ENCODE assay signal across 8 mouse cellular contexts in the genomic region with DNA sequence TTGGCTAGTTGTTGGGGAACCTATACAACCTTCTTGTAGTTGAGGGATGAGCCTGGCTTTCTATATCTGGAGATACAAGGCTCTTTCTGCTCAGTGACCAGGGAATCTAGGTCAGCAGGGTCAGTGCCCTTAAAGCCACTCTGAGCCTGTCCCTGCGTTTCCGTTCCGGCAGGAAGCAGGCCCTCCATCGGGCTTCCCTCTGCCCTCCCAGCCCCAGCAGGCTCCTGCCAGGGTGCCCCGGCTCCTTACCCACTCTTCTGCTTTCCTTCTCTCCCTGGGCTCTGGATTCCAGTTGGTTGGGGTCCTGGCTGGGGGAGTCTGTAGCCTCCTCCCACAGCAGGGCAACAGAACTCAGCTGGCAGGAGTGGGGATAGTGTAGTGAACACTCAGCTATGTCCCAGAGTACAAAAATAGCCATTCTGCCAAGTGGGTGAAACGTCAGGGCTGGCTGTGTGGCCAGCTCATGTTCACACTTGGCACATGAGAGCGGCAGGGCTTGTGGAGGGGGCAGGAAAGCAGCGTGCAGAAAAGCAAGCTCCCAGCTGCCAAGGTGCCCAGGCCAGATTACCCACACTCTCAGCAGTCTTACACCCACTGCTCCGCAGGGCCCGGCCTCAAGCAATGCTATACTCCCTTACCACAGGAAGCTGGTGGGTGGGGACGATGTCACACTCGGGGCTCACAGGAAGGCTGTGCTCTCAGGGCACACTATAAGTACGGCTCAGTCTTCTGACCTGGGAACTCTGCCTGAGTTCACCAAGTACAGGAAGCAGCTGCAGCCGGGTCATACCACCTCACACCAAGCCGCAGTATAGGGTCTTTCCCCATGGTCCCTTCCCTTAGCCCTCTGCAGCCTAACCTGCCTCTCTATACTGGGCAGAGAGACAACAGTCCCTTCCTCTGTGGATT. TPM values are rescaled to one million over a fixed set of nuclear protein-coding genes. Genes with fewer than 3 reads are reported as not detected.
DNase-seq lines count a peak whose midpoint lies in the region; ATAC-seq and TF ChIP-seq lines count a peak whose summit lies in the region.

No protein-coding gene starts in this region.

- WGBS in limb, embryonic 11.5 days: 69% methylated on average over 15 of the region's 15 CpGs
- 80% methylated on average over 15 of the region's 15 CpGs for WGBS in midbrain, embryonic 14.5 days

- no peaks in the 10 kb centered on the region for H3K9me3 ChIP-seq in limb, embryonic 11.5 days (ENCODE audit: control insufficient read depth, low read length)
- H3K9me3 ChIP-seq in midbrain, embryonic 14.5 days (ENCODE audit: control insufficient read depth, low read length): no peaks in the 10 kb centered on the region

- no peak for ATAC-seq in limb, embryonic 11.5 days (ENCODE audit: insufficient number of reproducible peaks, low FRiP score, low TSS enrichment, low read depth)
- ATAC-seq in midbrain, embryonic 14.5 days (ENCODE audit: low FRiP score, low TSS enrichment): no peak

- no peak overlapping the region for H3K4me3 ChIP-seq in testis, adult 2 months (ENCODE audit: control insufficient read depth, low read depth, low read length)
- no peak overlapping the region for H3K4me3 ChIP-seq in limb, embryonic 11.5 days (ENCODE audit: low read depth, low read length)
- H3K4me3 ChIP-seq in midbrain, embryonic 14.5 days (replicated peaks; ENCODE audit: low read depth, low read length): no peak overlapping the region

- TF ChIP-seq POLR2A in testis, adult 2 months (IDR thresholded peaks at IDR 0.05; ENCODE audit: control insufficient read depth, low read depth, low read length): no peak

- peak overlapping the region; percentile 7 for H3K27ac ChIP-seq in testis, adult 2 months (ENCODE audit: control insufficient read depth, insufficient read depth, low read depth, low read length)
- H3K27ac ChIP-seq in limb, embryonic 11.5 days (replicated peaks; ENCODE audit: low read depth, low read length): 0 out of 2 replicates have a peak overlapping the region, but pooled peaks have one; percentile 33
- no peak overlapping the region for H3K27ac ChIP-seq in midbrain, embryonic 14.5 days (replicated peaks; ENCODE audit: low read depth, low read length)

- H3K4me2 ChIP-seq in limb, embryonic 11.5 days (ENCODE audit: low read depth, severe bottlenecking): no peak overlapping the region; the same call in 1 of the 2 replicates
- no peak overlapping the region for H3K4me2 ChIP-seq in midbrain, embryonic 14.5 days (ENCODE audit: low read length)

- no peaks in the 10 kb centered on the region for H3K27me3 ChIP-seq in testis, adult 2 months (ENCODE audit: control insufficient read depth, insufficient read depth, low read length)
- H3K27me3 ChIP-seq in limb, embryonic 11.5 days (ENCODE audit: control insufficient read depth, insufficient read depth, low read length): no peaks in the 10 kb centered on the region
- no peaks in the 10 kb centered on the region for H3K27me3 ChIP-seq in midbrain, embryonic 14.5 days (ENCODE audit: control insufficient read depth, insufficient read depth, low read length)

- no peaks in the 10 kb centered on the region; the same call in 1 of the 2 replicates for H3K4me1 ChIP-seq in testis, adult 2 months (ENCODE audit: control insufficient read depth, insufficient read depth, low read length)
- no peaks in the 10 kb centered on the region for H3K4me1 ChIP-seq in limb, embryonic 11.5 days (ENCODE audit: control insufficient read depth, insufficient read depth, low read length)
- H3K4me1 ChIP-seq in midbrain, embryonic 14.5 days (ENCODE audit: control insufficient read depth, insufficient read depth, low read length): no peaks in the 10 kb centered on the region

- H3K36me3 ChIP-seq in testis, adult 2 months (ENCODE audit: control insufficient read depth, insufficient read depth, low read length): no peaks in the 10 kb centered on the region
- no peaks in the 10 kb centered on the region for H3K36me3 ChIP-seq in limb, embryonic 11.5 days (ENCODE audit: control insufficient read depth, insufficient read depth, low read length)
- no peaks in the 10 kb centered on the region for H3K36me3 ChIP-seq in midbrain, embryonic 14.5 days (ENCODE audit: control insufficient read depth, insufficient read depth, low read length)

- no peak overlapping the region for H3K9ac ChIP-seq in limb, embryonic 11.5 days (ENCODE audit: low read length)
- no peak overlapping the region for H3K9ac ChIP-seq in midbrain, embryonic 14.5 days (replicated peaks; ENCODE audit: low read length)

- no peak for TF ChIP-seq CTCF in testis, adult 2 months (IDR thresholded peaks at IDR 0.05; ENCODE audit: control insufficient read depth, insufficient read depth, insufficient replicate concordance, low read depth, low read length)

- no peak for DNase-seq in testis, postnatal 10 days (ENCODE audit: low spot score)
- DNase-seq in embryo, embryonic 11 days: peak; percentile 14
- DNase-seq in heart, adult 8-10 months (ENCODE audit: low spot score): peak; percentile 81
- DNase-seq in kidney, adult 8-10 months: peak; percentile 85 to 91
- no peak for DNase-seq in limb, embryonic 11.5 days (ENCODE audit: low spot score)
- peak; percentile 16 for DNase-seq in midbrain, embryonic 14.5 days
- peak; percentile 79 to 87 for DNase-seq in spleen, postnatal 4 days (ENCODE audit: low spot score in 2 of 2)

RNA-seq across cellular contexts. Expression of a gene that starts 53.4 kb away (rescaled TPM):
- polyA plus RNA-seq in testis, adult 2 months (2012; rRNA removed): 20.3 and 20.4 TPM in 2 replicates
- 10 to 100 TPM; 43.6 to 62.3 (median 52.9) TPM for total RNA-seq in heart, adult 8-10 months (2022)
- 12.0 and 14.4 TPM in 2 replicates for polyA plus RNA-seq in limb, embryonic 11.5 days (2014; fragmentation: Nextera tagmentation; extraction: Ambion mirVana)
- 33.4 and 37.2 TPM in 2 replicates for polyA plus RNA-seq in midbrain, embryonic 14.5 days (2014; fragmentation: Nextera tagmentation; extraction: Ambion mirVana)

RNA-seq across cellular contexts. Expression of a gene that starts 54.5 kb away (rescaled TPM):
- polyA plus RNA-seq in testis, adult 2 months (2012; rRNA removed): 1,109 and 1,110 TPM in 2 replicates
- 100 to 1,000 TPM; 206 to 254 (median 219) TPM for total RNA-seq in heart, adult 8-10 months (2022)
- polyA plus RNA-seq in limb, embryonic 11.5 days (2014; fragmentation: Nextera tagmentation; extraction: Ambion mirVana): 37.4 and 38.0 TPM in 2 replicates
- polyA plus RNA-seq in midbrain, embryonic 14.5 days (2014; fragmentation: Nextera tagmentation; extraction: Ambion mirVana): 61.4 and 68.0 TPM in 2 replicates

Comparison
In these comparisons a context has a peak if more than half of its experiments do, and no peak if none do; other contexts are left out.
1. DNase-seq: peak in embryo, embryonic 11 days (single experiment), heart, adult 8-10 months (single experiment), kidney, adult 8-10 months (2 of 2), midbrain, embryonic 14.5 days (single experiment) and spleen, postnatal 4 days (2 of 2); none in testis, postnatal 10 days (single experiment) and limb, embryonic 11.5 days (single experiment).
2. RNA of a gene that starts 54.5 kb away (polyA plus RNA-seq): 1,109 to 1,110 TPM in testis, adult 2 months; 61.4 to 68.0 TPM in midbrain, embryonic 14.5 days and 37.4 to 38.0 TPM in limb, embryonic 11.5 days; every median in the first group is over 10 times any median in the second.